Mouse (Mus musculus) liver, embryonic 14.5 days (tissue): Measurements from ENCODE around the gene Ptpra.

Experiments
- CTCF ChIP-seq: IDR thresholded peaks from 2 replicates; pipeline ENCODE4 v1.5.1; 2016; ENCODE audit warnings: antibody characterized with exemption, low read depth, control low read depth
- EP300 ChIP-seq: IDR thresholded peaks from 2 replicates; pipeline ENCODE4 v1.6.1; 2016; ENCODE audit warnings: antibody characterized with exemption, low read depth

DNA sequence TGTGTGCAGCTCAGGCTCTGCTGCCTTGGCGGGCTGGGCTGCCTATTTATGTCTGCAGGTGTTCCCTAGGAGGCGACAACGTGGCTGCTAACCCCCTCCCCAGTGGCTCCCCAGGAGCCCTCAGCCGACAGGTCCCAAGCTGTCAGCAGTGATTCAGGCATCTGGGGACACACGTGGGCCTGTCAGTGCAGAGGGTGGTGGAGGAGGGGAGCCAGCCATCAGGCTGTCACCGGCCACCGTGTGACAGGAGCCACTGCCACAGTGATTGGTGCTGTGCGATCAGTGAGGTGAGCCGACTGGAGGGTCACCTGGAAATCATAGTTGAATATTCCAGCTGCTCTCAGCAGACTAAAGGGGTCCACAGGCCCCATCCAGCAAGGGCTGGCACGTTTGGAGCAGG, 132.5 kb downstream of the Ptpra start, which contains the start of gene Avp:
- TF ChIP-seq CTCF (no peak), EP300 (no peak)
